Mouse (Mus musculus) lung, adult 18-20 months (tissue): ENCODE measurements around the gene Fgd3.

Experiments
- DNase-seq, 2 experiments: peaks; one replicate each; pipeline ENCODE4 v3.0.0; 2022; ENCODE audit warnings: mixed read lengths in 2 of 2

The Fgd3 gene

GRCm38 (mm10) chr13:49247740-49248466 is 72.2 kb downstream of the Fgd3 start:
- DNase-seq: peak in 1 of 2 experiments; percentile 24

GRCm38 (mm10) chr13:49247232-49247739 is 72.8 kb downstream of the Fgd3 start:
- no peak for DNase-seq

GRCm38 (mm10) chr13:49246626-49247025 is 73.5 kb downstream of the Fgd3 start:
- DNase-seq: no peak

- no peak for DNase-seq
Observed at GRCm38 (mm10) chr13:49246011-49246410, 74.1 kb downstream of the Fgd3 start.

- DNase-seq: no peak
Observed at GRCm38 (mm10) chr13:49245251-49245650, 74.9 kb downstream of the Fgd3 start.

- no peak for DNase-seq
Observed at GRCm38 (mm10) chr13:49243492-49243891, 76.6 kb downstream of the Fgd3 start.

- DNase-seq: peak; percentile 56 to 67
Observed at GRCm38 (mm10) chr13:49242321-49243065, 77.6 kb downstream of the Fgd3 start.

GRCm38 (mm10) chr13:49238737-49239136 is 81.4 kb downstream of the Fgd3 start:
- no peak for DNase-seq

GRCm38 (mm10) chr13:49237617-49238016 is 82.5 kb downstream of the Fgd3 start:
- no peak for DNase-seq

GRCm38 (mm10) chr13:49234711-49235110 is 85.4 kb downstream of the Fgd3 start:
- DNase-seq: no peak

GRCm38 (mm10) chr13:49233792-49234572 is 86.1 kb downstream of the Fgd3 start:
- DNase-seq: no peak

GRCm38 (mm10) chr13:49225633-49226032 is 94.5 kb downstream of the Fgd3 start:
- DNase-seq: no peak

- no peak for DNase-seq
Observed at GRCm38 (mm10) chr13:49225159-49225558, 95.0 kb downstream of the Fgd3 start.

GRCm38 (mm10) chr13:49224729-49225128 is 95.4 kb downstream of the Fgd3 start:
- DNase-seq: no peak

GRCm38 (mm10) chr13:49224314-49224713 is 95.8 kb downstream of the Fgd3 start:
- DNase-seq: no peak

GRCm38 (mm10) chr13:49220912-49221311 is 99.2 kb downstream of the Fgd3 start:
- no peak for DNase-seq

- DNase-seq: no peak
Observed at GRCm38 (mm10) chr13:49219367-49219766, 100.7 kb downstream of the Fgd3 start.

- DNase-seq: no peak
Observed at GRCm38 (mm10) chr13:49218651-49219050, 101.5 kb downstream of the Fgd3 start.

- DNase-seq: no peak
Observed at GRCm38 (mm10) chr13:49216808-49217561, 103.1 kb downstream of the Fgd3 start.

GRCm38 (mm10) chr13:49216220-49216552 is 103.9 kb downstream of the Fgd3 start:
- DNase-seq: no peak

- DNase-seq: peak; percentile 98
Observed at GRCm38 (mm10) chr13:49215504-49216219, 104.4 kb downstream of the Fgd3 start, which contains the start of gene Card19. Gene Card19 (minus strand): TSS chr13:49216037.

GRCm38 (mm10) chr13:49215128-49215503 is 105.0 kb downstream of the Fgd3 start:
- DNase-seq: no peak
